Mouse (Mus musculus) heart, embryonic 11.5 days (tissue): ENCODE measurements around the gene Cotl1. TPM values are rescaled to one million over a fixed set of nuclear protein-coding genes. Genes with fewer than 3 reads are reported as not detected.

Experiments used
- ATAC-seq: fragments of 200-750 bp; cut with Nextera tagmentation; replicated peaks from 2 replicates; pipeline ENCODE4 v1.8.0; 2017; ENCODE audit warnings: moderate library complexity; ENCODE audit not compliant: insufficient number of reproducible peaks, low FRiP score, low TSS enrichment
- H3K27ac ChIP-seq: fragments of 300-500 bp; sonication (generic); 2 replicates; pipeline ENCODE4 v1.5.1; 2014; ENCODE audit warnings: mild to moderate bottlenecking, low read depth, low read length
- H3K27me3 ChIP-seq: fragments of 300-500 bp; sonication (generic); 2 replicates; pipeline ENCODE4 v1.6.1; 2014; ENCODE audit warnings: mild to moderate bottlenecking, low read length, mixed read lengths; ENCODE audit not compliant: control insufficient read depth, insufficient read depth
- H3K36me3 ChIP-seq: fragments of 300-500 bp; sonication (generic); 2 replicates; pipeline ENCODE4 v1.6.1; 2014; ENCODE audit warnings: mild to moderate bottlenecking, low read length, moderate library complexity, mixed read lengths; ENCODE audit not compliant: control insufficient read depth, insufficient read depth
- H3K4me1 ChIP-seq: fragments of 300-500 bp; sonication (generic); 2 replicates; pipeline ENCODE4 v1.6.1; 2014; ENCODE audit warnings: low read length; ENCODE audit not compliant: control insufficient read depth, insufficient read depth
- H3K4me2 ChIP-seq: fragments of 300-500 bp; sonication (generic); 2 replicates; pipeline ENCODE4 v1.6.1; 2014; ENCODE audit warnings: mild to moderate bottlenecking, moderate library complexity
- H3K4me3 ChIP-seq: fragments of 300-500 bp; sonication (generic); 2 replicates; pipeline ENCODE4 v1.5.1; 2014; ENCODE audit warnings: low read depth, low read length
- H3K9ac ChIP-seq: fragments of 300-500 bp; sonication (generic); 2 replicates; pipeline ENCODE4 v1.6.1; 2014; ENCODE audit warnings: mild to moderate bottlenecking, low read depth, low read length, moderate library complexity
- H3K9me3 ChIP-seq: fragments of 300-500 bp; sonication (generic); replicated peaks from 2 replicates; pipeline ENCODE4 v1.6.1; 2016; ENCODE audit warnings: low read length; ENCODE audit not compliant: control insufficient read depth
- WGBS: fragments of 180-500 bp; shearing (Covaris S2); extraction: QIAGEN DNeasy Blood & Tissue Kit; methylation state at CpG from one replicate; pipeline ENCODE4 v1.1.7; 2014; ENCODE audit not compliant: insufficient replicate concordance; 5-methylcytosine and 5-hydroxymethylcytosine counted together
- polyA plus RNA-seq: library from polyadenylated mRNA; unstranded; fragments of >200 nt; fragmentation: Nextera tagmentation; extraction: Ambion mirVana; gene quantifications from 2 replicates; pipeline ENCODE4 v1.2.1, GENCODE M21; 2014

The Cotl1 gene
- polyA plus RNA-seq, 1 experiment from 2014 or later: 110 TPM

GRCm38 (mm10) chr8:119777765-119778164 lies 62.6 kb downstream of the Cotl1 start:
- H3K9me3 ChIP-seq: no peaks in the 10 kb centered on the region
- peak overlapping the region; percentile 78 for H3K9ac ChIP-seq
- H3K4me3 ChIP-seq: peak overlapping the region; percentile 45
- peak; percentile 11; the same call in 1 of the 2 replicates for ATAC-seq
- H3K27ac ChIP-seq: peak overlapping the region; percentile 59
- no peaks in the 10 kb centered on the region for H3K27me3 ChIP-seq
- WGBS: 31% methylated on average over 7 of the region's 7 CpGs
- peak overlapping the region; percentile 79 for H3K4me2 ChIP-seq
- no peaks in the 10 kb centered on the region for H3K36me3 ChIP-seq
- H3K4me1 ChIP-seq: peaks cover 17% of the 10 kb centered on the region

GRCm38 (mm10) chr8:119776668-119777245 lies 63.6 kb downstream of the Cotl1 start:
- H3K4me2 ChIP-seq: no peak overlapping the region
- H3K4me1 ChIP-seq: peaks cover 17% of the 10 kb centered on the region
- no peak overlapping the region for H3K4me3 ChIP-seq
- no peaks in the 10 kb centered on the region for H3K9me3 ChIP-seq
- no peaks in the 10 kb centered on the region for H3K36me3 ChIP-seq
- no peak for ATAC-seq
- H3K27me3 ChIP-seq: no peaks in the 10 kb centered on the region
- no peak overlapping the region for H3K27ac ChIP-seq
- no peak overlapping the region for H3K9ac ChIP-seq
- 80% methylated on average over 7 of the region's 7 CpGs for WGBS

DNA sequence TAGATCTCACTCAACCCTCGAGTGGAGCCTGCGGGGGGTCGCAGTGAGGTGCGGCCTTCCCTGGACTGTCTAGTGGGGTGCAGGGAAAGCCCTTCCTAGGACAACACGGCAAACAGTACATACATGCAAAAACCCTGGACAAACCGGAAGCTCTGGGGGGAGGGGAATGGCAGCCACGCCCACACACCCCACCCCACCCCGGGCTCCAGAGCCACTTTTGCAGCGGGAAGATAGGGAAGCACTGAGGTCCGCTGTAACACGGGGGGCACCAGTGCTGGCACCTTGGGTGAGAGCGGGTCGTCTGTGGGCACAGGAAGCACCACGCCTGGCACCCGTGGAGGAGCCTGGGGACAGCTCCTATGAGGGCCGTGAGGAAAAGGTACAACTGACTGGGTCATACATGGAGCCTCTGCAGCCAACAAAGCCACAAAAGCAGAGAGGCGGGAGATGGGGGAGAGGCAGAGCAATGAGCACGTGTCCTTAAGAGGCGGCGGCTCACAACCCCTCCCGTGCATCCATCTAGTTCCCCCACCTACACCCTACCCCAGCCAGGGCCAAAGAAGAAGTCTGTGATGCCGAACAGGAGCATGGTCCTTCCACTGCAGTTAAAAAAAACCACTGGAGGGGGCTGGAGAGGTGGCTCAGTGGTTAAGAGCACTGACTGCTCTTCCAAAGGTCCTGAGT lies 74.4 kb downstream of the Cotl1 start:
- peak overlapping the region; percentile 20; the same call in 1 of the 2 replicates for H3K4me2 ChIP-seq
- H3K27ac ChIP-seq: no peak overlapping the region
- no peaks in the 10 kb centered on the region for H3K27me3 ChIP-seq
- no peak overlapping the region for H3K4me3 ChIP-seq
- no peak overlapping the region for H3K9ac ChIP-seq
- H3K9me3 ChIP-seq: no peaks in the 10 kb centered on the region
- WGBS: 71% methylated on average over 22 of the region's 22 CpGs
- H3K4me1 ChIP-seq: 0 out of 2 replicates have a peak, but pooled peaks cover 4% of the 10 kb centered on the region
- H3K36me3 ChIP-seq: peaks cover 17% of the 10 kb centered on the region
- no peak for ATAC-seq

- Histone ChIP-seq H3K27ac (no peak overlapping the region), H3K36me3 (peaks cover 17% of the 10 kb centered on the region), H3K4me2 (no peak overlapping the region), H3K4me1 (0 out of 2 replicates have a peak, but pooled peaks cover 4% of the 10 kb centered on the region), H3K9me3 (no peaks in the 10 kb centered on the region), H3K9ac (no peak overlapping the region), H3K4me3 (no peak overlapping the region), H3K27me3 (no peaks in the 10 kb centered on the region)
- ATAC-seq: no peak
- WGBS: 78% methylated on average over 10 of the region's 10 CpGs
Observed at GRCm38 (mm10) chr8:119765311-119765710, 75.0 kb downstream of the Cotl1 start.

DNA sequence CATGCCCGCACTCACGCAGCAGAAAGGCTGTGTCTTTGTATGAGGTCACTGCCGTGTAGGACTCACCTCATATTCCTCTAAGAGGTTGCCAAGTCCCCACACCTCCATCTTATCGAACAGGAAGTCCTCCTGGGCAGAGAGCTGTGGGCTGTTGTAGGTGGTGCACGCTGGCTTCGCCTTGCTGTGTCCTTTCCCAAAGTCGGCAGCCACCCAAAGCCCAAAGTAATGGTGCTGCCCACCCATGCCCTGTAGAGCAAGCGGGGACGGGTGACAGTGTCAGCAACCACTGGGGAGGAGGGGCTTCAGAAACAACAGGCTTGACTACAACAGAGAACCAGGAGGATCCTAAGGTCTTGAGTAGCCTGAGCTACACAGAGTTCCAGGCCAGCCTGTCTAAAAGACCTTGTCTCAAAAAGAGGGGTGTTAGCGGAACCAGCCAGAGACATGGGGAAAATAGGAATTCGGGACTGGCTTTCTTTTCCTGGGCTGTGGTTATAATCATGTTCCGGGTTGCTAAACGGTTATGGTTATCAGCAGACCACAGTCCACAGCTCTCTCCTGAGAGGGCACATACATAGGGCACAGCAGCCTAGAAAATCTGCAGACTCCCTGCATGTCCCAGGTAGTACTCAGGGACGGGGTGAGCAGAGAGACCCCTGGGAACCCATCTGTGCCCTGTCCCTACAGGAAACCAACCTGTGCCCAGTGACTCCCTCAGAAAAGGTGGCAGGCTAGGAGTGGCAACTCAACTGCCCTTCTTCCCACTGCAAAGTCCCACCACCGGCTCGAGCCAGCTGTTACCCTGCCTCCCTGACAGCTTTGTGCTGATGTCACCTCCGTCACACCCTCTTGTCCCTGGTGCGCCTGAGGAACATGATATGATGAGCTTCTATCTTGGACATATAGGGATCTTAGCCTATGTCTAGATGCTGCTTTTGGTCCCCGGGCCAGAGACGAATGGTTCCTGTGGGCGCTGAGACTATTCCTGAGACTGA lies 77.8 kb downstream of the Cotl1 start:
- peaks cover 12% of the 10 kb centered on the region for H3K36me3 ChIP-seq
- H3K4me2 ChIP-seq: no peak overlapping the region
- no peak for ATAC-seq
- 77% methylated on average over 21 of the region's 21 CpGs for WGBS
- no peak overlapping the region for H3K27ac ChIP-seq
- H3K9ac ChIP-seq: no peak overlapping the region
- H3K4me3 ChIP-seq: no peak overlapping the region
- 0 out of 2 replicates have a peak, but pooled peaks cover 4% of the 10 kb centered on the region for H3K4me1 ChIP-seq
- peaks cover 3% of the 10 kb centered on the region; the same call in 1 of the 2 replicates for H3K27me3 ChIP-seq
- H3K9me3 ChIP-seq: no peaks in the 10 kb centered on the region

GRCm38 (mm10) chr8:119761692-119762091 lies 78.7 kb downstream of the Cotl1 start:
- Histone ChIP-seq H3K4me2 (no peak overlapping the region), H3K4me3 (no peak overlapping the region), H3K27ac (no peak overlapping the region), H3K4me1 (peaks cover 4% of the 10 kb centered on the region; the same call in 1 of the 2 replicates), H3K27me3 (peaks cover 3% of the 10 kb centered on the region; the same call in 1 of the 2 replicates), H3K9ac (no peak overlapping the region), H3K36me3 (peaks cover 7% of the 10 kb centered on the region; the same call in 1 of the 2 replicates), H3K9me3 (no peaks in the 10 kb centered on the region)
- ATAC-seq: no peak
- WGBS: 80% methylated on average over 11 of the region's 11 CpGs

Other genes starting within 250 kb of the Cotl1 start
- 7.1 and 8.0 TPM in 2 replicates for gene Taf1c, start 235.3 kb downstream of the Cotl1 start, polyA plus RNA-seq
- gene Adad2, start 227.8 kb downstream of the Cotl1 start, polyA plus RNA-seq: not detected in 2 replicates
- gene Kcng4, start 204.9 kb downstream of the Cotl1 start, polyA plus RNA-seq: not detected in 2 replicates
- gene Wfdc1, start 174.2 kb downstream of the Cotl1 start, polyA plus RNA-seq: 2.1 and 2.3 TPM in 2 replicates
- 0.14 and 0.24 TPM in 2 replicates for gene Atp2c2, start 140.5 kb downstream of the Cotl1 start, polyA plus RNA-seq
- gene Tldc1, start 62.1 kb downstream of the Cotl1 start, polyA plus RNA-seq: 10.2 and 12.9 TPM in 2 replicates
- gene Klhl36, start 21.7 kb upstream of the Cotl1 start, polyA plus RNA-seq: 8.6 and 8.9 TPM in 2 replicates
- 99.2 and 104 TPM in 2 replicates for gene Usp10, start 69.8 kb upstream of the Cotl1 start, polyA plus RNA-seq
- gene Gm20388, start 70.3 kb upstream of the Cotl1 start, polyA plus RNA-seq: 6.4 TPM in 1 of 2 replicates, not detected in the other
- gene Crispld2, start 151.9 kb upstream of the Cotl1 start, polyA plus RNA-seq: 1.7 and 2.8 TPM in 2 replicates